Mouse (Mus musculus) spleen, embryonic (tissue): ENCODE results near the gene Fyb.
"Not testable (repeated sequence)": the region's sequence is repeated elsewhere in the genome, so short reads cannot be mapped to it uniquely, and the experiment has no call there.

Experiments used
- CTCF ChIA-PET: fragments of 350-600 bp; sonication (Branson Sonifier 250); formaldehyde crosslinking; loops from one replicate; lab custom pipeline; 2022; lab: Charles Lee

The Fyb gene

GRCm38 (mm10) chr15:6562161-6562560 is 39.5 kb downstream of the Fyb start:
- CTCF ChIA-PET, result interaction anchor here (0.6 kb wide), 1 partner anchor 10 kb away, joined by 3 read pairs; no protein-coding TSS in a partner anchor

GRCm38 (mm10) chr15:6562629-6563028 is 40.0 kb downstream of the Fyb start:
- CTCF ChIA-PET, result interaction anchor here (0.6 kb wide), 1 partner anchor 9 kb away, joined by 3 read pairs; no protein-coding TSS in a partner anchor

- CTCF ChIA-PET, result no interaction called here
Measured at GRCm38 (mm10) chr15:6564977-6565421, 42.3 kb downstream of the Fyb start.

DNA sequence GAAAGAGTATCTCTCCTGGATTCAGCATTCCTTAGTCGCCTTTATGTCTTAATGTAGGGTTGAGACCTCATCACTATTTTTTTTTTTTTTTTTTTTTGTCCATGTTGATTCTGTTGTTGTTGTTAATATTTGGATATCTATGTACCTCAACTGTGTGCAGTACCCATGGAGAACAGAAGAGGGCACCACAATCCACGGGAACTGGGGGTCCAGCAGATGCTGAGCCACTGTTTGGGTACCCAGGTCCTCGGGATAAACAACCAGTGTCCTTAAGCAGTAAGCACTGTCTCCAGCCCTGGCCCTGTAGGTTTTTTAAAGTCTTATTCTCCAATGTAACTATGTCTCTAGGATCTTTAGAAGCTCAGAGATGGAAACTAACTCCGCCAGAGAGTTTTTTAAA is 43.2 kb downstream of the Fyb start:
- CTCF ChIA-PET, result no interaction called here

GRCm38 (mm10) chr15:6567993-6568392 is 45.3 kb downstream of the Fyb start:
- CTCF ChIA-PET, result no interaction called here

DNA sequence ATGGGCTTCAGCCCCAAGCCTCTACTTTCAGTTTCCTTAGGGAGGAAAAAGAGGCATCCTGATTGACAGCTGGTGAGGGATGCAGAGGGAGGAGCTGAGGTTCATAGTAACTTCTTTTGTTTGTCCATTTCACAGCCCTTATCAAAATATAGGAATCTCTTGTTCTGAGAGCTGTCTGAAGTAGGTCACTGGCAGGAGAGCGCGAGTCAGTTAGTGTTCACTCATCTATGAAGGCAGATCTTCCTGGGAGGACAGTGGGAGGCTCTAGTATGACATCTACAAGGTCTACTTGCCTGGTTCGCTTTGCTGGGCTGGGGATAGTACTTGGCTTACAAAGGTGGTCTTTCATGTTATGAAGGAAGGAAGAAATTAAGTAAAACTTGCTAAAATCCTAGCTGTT is 46.0 kb downstream of the Fyb start:
- CTCF ChIA-PET, result interaction anchor here (0.6 kb wide), 1 partner anchor 105 kb away, joined by 16 read pairs; no protein-coding TSS in a partner anchor

GRCm38 (mm10) chr15:6569074-6569473 is 46.4 kb downstream of the Fyb start:
- CTCF ChIA-PET, result interaction anchor here (0.6 kb wide), 1 partner anchor 105 kb away, joined by 16 read pairs; no protein-coding TSS in a partner anchor

GRCm38 (mm10) chr15:6570164-6570861 is 47.7 kb downstream of the Fyb start:
- CTCF ChIA-PET, result interaction anchor here (0.6 to 0.7 kb wide), 3 partner anchors 70 to 178 kb away, joined by 3 to 4 read pairs (median 3); no protein-coding TSS in a partner anchor

DNA sequence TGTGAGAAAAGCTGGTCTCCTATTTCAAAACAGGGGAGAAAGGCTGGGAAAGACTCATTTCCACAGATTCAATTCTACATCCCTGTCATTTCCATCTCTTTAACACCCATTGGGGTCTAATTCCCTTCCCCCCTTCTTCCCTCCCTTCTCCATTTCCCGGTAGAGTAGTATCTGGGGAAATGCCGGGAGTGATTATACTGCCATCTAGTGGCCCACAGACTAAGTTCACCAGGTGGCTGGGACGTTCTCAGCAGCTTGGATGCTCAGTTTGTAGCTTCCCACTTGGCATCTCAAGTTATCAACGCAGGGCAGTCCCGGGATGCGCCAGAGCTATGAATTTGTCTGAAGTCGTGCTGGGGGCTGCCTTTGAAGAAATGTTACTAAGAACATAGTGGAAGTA is 48.2 kb downstream of the Fyb start:
- CTCF ChIA-PET, result interaction anchor here (0.7 kb wide), 1 partner anchor 70 kb away, joined by 3 read pairs; no protein-coding TSS in a partner anchor

DNA sequence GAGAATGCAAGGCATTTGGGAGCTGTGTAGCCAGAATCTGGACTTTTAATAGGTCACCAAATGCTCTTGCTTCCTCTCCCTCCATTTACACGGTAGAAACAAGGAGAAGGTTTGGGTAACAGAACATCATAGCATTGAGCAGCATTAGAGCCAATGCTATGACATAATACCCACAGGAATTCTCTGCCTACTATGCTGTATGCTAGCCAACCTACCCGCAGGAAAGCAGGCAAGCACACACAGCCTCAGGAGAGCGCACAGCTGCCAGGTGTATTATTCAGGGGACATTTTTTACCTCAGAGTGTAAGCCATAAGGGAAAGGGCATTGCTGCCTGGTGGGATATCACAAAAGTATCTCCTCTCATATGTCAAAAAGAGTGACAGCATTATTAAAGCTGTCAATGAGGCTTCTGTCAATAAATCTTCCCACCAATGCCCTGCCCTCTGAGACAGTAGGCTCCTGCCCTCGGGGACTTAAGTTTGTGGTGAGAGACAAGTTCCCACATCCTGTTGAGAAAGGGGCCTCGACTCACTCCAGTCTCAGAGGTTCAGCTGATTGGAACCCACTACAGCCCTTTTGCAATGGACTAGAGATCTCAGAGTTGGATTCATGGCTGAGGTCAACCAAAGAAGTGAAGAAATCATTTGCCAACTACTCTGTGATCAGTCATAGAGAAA is 51.8 kb downstream of the Fyb start:
- CTCF ChIA-PET, result no interaction called here

GRCm38 (mm10) chr15:6577971-6578370 is 55.3 kb downstream of the Fyb start:
- CTCF ChIA-PET, result interaction anchor here (0.5 kb wide), 1 partner anchor 1470 kb away, joined by 7 read pairs; no protein-coding TSS in a partner anchor

DNA sequence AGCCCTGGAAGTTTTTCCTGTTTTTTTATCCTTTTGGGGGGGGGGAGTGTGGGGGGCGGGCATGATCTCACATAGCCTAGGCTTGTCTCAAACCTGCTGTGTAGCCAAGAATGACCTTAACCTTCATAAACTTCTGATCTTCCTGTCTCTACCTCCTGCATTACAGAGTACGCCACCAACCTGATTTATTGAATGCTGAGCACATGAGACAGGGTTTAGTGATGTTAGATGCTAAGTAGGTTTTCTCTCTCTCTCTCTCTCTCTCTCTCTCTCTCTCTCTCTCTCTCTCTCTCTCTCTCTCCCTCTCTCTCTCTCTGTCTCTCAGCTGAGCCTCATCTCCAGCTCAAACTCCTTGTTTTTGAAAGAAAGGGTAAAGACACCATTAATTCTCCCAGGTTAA is 56.0 kb downstream of the Fyb start:
- CTCF ChIA-PET, result interaction anchor here (0.5 to 0.6 kb wide), 2 partner anchors 1471 to 1936 kb away, joined by 4 to 7 read pairs; no protein-coding TSS in a partner anchor

- CTCF ChIA-PET, result interaction anchor here (0.6 kb wide), 1 partner anchor 1937 kb away, joined by 4 read pairs; no protein-coding TSS in a partner anchor
Measured at GRCm38 (mm10) chr15:6579194-6579768, 56.6 kb downstream of the Fyb start.

- CTCF ChIA-PET, result no interaction called here
Measured at GRCm38 (mm10) chr15:6579769-6580261, 57.2 kb downstream of the Fyb start.

DNA sequence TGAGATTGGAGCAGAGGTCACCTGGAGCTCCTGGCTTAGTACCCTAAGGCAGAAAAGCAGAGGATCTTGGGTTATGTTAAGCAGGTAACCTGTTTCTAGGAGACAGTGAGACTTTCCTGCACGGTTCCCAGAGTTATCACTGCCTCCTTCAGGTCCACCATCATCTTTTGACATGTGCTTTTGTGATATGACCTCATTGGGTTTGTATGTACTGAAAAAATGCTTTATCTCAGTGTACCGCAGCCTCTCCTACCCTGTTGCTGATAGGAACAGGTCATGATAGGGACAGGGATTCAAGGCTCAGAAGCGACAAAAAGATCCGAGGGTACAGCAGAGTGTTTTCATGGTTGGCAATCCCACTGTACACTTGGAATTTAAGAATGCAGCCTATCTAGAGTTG is 62.0 kb downstream of the Fyb start:
- CTCF ChIA-PET, result no interaction called here

GRCm38 (mm10) chr15:6586351-6586750 is 63.7 kb downstream of the Fyb start:
- CTCF ChIA-PET, result not testable (repeated sequence)

DNA sequence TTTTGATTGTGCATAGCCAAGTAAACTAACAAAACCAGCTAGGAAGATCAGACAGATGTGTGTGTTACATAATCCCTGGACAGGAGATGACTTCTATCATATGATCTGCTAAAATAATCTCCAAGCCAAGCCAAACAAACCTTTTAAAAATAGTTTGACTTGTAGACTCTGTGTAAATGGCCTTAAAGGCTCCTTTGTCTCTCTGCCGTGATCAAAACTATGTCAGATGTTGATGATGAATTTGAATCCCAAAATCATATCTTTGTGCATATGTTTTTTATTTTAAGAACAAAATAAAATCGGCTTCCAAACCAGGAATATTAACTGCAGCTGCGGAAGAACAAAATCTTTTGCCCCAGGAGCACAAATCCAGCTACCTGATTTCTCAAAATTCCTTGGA is 64.9 kb downstream of the Fyb start:
- CTCF ChIA-PET, result no interaction called here

DNA sequence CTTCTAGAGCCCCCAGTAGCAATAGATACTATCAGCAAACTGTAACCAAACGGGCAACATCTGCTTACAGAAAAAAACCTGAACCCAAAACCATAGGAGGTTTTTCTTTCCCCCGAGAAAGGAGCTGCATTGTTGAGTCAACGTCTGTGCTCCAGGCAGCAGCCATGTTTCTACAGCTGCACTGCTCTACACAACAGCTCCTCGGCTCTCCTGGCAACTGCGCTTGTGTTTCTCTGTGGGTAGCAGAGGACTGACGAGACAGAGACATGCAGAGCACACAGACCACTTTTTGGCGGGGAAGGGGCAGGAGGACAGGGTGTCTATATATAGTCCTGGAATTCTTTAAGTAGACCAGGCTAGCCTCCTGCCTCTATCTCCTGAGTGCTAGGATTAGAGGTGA is 65.5 kb downstream of the Fyb start:
- CTCF ChIA-PET, result no interaction called here

DNA sequence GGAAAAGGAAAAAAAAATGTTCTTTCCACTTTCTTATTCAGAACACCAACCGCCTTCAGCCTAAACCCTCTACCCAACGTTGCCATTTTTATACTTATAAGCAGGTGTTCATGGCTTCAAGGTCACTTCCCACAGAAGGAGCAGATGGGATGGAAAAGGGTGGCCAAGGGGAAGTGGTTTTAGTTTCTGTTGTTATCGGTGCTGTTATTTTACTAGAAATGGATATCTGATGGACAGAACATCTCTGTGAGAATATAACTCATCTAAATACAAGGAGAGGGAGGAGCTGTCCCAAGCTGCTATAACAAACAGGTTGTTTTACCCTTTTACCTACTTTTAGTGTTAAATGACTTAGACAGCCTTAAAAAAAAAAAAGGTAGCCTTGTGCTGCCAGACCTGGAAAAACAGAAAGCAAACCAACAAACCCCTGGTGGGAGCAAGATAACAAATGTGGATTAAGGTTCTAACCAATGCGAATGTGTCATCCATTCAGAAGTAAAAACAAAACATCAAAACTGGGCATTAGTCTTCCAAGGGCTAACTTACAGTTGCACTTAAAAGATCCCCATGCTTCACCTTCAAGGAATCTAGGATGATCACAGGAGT is 68.3 kb downstream of the Fyb start:
- CTCF ChIA-PET, result no interaction called here

DNA sequence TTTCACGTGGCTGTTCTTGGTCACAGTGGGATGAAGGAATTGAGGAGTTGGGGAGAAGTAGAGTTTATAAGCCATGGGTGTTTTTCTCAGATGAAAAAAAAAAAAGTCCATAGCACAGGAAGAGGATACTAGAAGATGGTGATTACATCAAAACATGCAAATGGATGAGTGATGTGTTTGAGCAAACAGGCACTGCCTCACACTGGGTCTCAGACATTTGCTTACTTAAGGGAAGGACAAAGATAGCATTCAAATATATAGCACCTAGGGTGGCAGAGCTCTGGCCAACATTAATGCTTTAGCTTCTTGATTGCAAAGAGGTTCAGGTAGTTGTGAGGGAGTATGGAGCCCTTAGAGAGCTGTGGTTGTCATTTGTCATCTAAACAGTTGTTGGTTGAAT is 68.9 kb downstream of the Fyb start:
- CTCF ChIA-PET, result no interaction called here

- CTCF ChIA-PET, result no interaction called here
Measured at GRCm38 (mm10) chr15:6592561-6593253, 70.1 kb downstream of the Fyb start.
